Mouse (Mus musculus): Measurements from ENCODE around the gene Gapdh. TPM values are rescaled to one million over a fixed set of nuclear protein-coding genes. Genes with fewer than 3 reads are reported as not detected.

Gene Gapdh
- 3,136 TPM for polyA plus RNA-seq (2015; fragmentation: Illumina TruSeq; extraction: RNeasy Lipid Tissue Mini Kit (QIAGEN cat#74804); ENCODE audit: low read depth, low replicate concordance)

GRCm38 (mm10) chr6:125166051-125166751 is at the start of gene Gapdh:
Gene Gapdh, minus strand, starts transcription at chr6:125166467.

GRCm38 (mm10) chr6:125215148-125215954 is 49.1 kb upstream of the Gapdh start, which contains the start of gene Vamp1:
Gene Vamp1, plus strand, starts transcription at chr6:125215551.

GRCm38 (mm10) chr6:125191332-125192015 is 25.2 kb upstream of the Gapdh start, which contains the start of the genes Ncapd2 and Mrpl51:
Gene Ncapd2, minus strand, starts transcription at chr6:125191701.
Gene Mrpl51, plus strand, starts transcription at chr6:125191801.

GRCm38 (mm10) chr6:125145001-125145400 is 21.3 kb downstream of the Gapdh start, which contains the start of gene Iffo1:
Gene Iffo1, plus strand, starts transcription at chr6:125145241.

GRCm38 (mm10) chr6:125131302-125132156 is 34.7 kb downstream of the Gapdh start, which contains the start of gene Nop2:
Gene Nop2, plus strand, starts transcription at chr6:125131909.

Other genes starting within 250 kb of the Gapdh start
- gene Ptms, start 246.4 kb downstream of the Gapdh start, polyA plus RNA-seq (2015; fragmentation: Illumina TruSeq; extraction: RNeasy Lipid Tissue Mini Kit (QIAGEN cat#74804); ENCODE audit: low read depth, low replicate concordance): 1,005 TPM
- gene Mlf2, start 235.1 kb downstream of the Gapdh start, polyA plus RNA-seq (2015; fragmentation: Illumina TruSeq; extraction: RNeasy Lipid Tissue Mini Kit (QIAGEN cat#74804); ENCODE audit: low read depth, low replicate concordance): 658 TPM
- gene Cops7a, start 200.9 kb downstream of the Gapdh start, polyA plus RNA-seq (2015; fragmentation: Illumina TruSeq; extraction: RNeasy Lipid Tissue Mini Kit (QIAGEN cat#74804); ENCODE audit: low read depth, low replicate concordance): 223 TPM
- gene Pianp, start 169.8 kb downstream of the Gapdh start, polyA plus RNA-seq (2015; fragmentation: Illumina TruSeq; extraction: RNeasy Lipid Tissue Mini Kit (QIAGEN cat#74804); ENCODE audit: low read depth, low replicate concordance): 147 TPM
- gene Zfp384, start 157.3 kb downstream of the Gapdh start, polyA plus RNA-seq (2015; fragmentation: Illumina TruSeq; extraction: RNeasy Lipid Tissue Mini Kit (QIAGEN cat#74804); ENCODE audit: low read depth, low replicate concordance): 32.4 TPM
- gene Ing4, start 126.7 kb downstream of the Gapdh start, polyA plus RNA-seq (2015; fragmentation: Illumina TruSeq; extraction: RNeasy Lipid Tissue Mini Kit (QIAGEN cat#74804); ENCODE audit: low read depth, low replicate concordance): 59.0 TPM
- gene Acrbp, start 116.8 kb downstream of the Gapdh start, polyA plus RNA-seq (2015; fragmentation: Illumina TruSeq; extraction: RNeasy Lipid Tissue Mini Kit (QIAGEN cat#74804); ENCODE audit: low read depth, low replicate concordance): 11.1 TPM
- not detected for gene Lpar5, start 98.5 kb downstream of the Gapdh start, polyA plus RNA-seq (2015; fragmentation: Illumina TruSeq; extraction: RNeasy Lipid Tissue Mini Kit (QIAGEN cat#74804); ENCODE audit: low read depth, low replicate concordance)
- gene Chd4, start 70.5 kb downstream of the Gapdh start, polyA plus RNA-seq (2015; fragmentation: Illumina TruSeq; extraction: RNeasy Lipid Tissue Mini Kit (QIAGEN cat#74804); ENCODE audit: low read depth, low replicate concordance): 73.7 TPM
- gene Nop2, start 34.6 kb downstream of the Gapdh start, polyA plus RNA-seq (2015; fragmentation: Illumina TruSeq; extraction: RNeasy Lipid Tissue Mini Kit (QIAGEN cat#74804); ENCODE audit: low read depth, low replicate concordance): 19.9 TPM
- gene Iffo1, start 21.2 kb downstream of the Gapdh start, polyA plus RNA-seq (2015; fragmentation: Illumina TruSeq; extraction: RNeasy Lipid Tissue Mini Kit (QIAGEN cat#74804); ENCODE audit: low read depth, low replicate concordance): 47.2 TPM
- 21.1 TPM for gene Ncapd2, start 25.2 kb upstream of the Gapdh start, polyA plus RNA-seq (2015; fragmentation: Illumina TruSeq; extraction: RNeasy Lipid Tissue Mini Kit (QIAGEN cat#74804); ENCODE audit: low read depth, low replicate concordance)
- gene Mrpl51, start 25.3 kb upstream of the Gapdh start, polyA plus RNA-seq (2015; fragmentation: Illumina TruSeq; extraction: RNeasy Lipid Tissue Mini Kit (QIAGEN cat#74804); ENCODE audit: low read depth, low replicate concordance): 88.5 TPM
- gene Vamp1, start 49.1 kb upstream of the Gapdh start, polyA plus RNA-seq (2015; fragmentation: Illumina TruSeq; extraction: RNeasy Lipid Tissue Mini Kit (QIAGEN cat#74804); ENCODE audit: low read depth, low replicate concordance): 241 TPM
- 6.2 TPM for gene Tapbpl, start 65.4 kb upstream of the Gapdh start, polyA plus RNA-seq (2015; fragmentation: Illumina TruSeq; extraction: RNeasy Lipid Tissue Mini Kit (QIAGEN cat#74804); ENCODE audit: low read depth, low replicate concordance)
- not detected for gene Cd27, start 70.5 kb upstream of the Gapdh start, polyA plus RNA-seq (2015; fragmentation: Illumina TruSeq; extraction: RNeasy Lipid Tissue Mini Kit (QIAGEN cat#74804); ENCODE audit: low read depth, low replicate concordance)
- not detected for gene Tuba3a, start 119.6 kb upstream of the Gapdh start, polyA plus RNA-seq (2015; fragmentation: Illumina TruSeq; extraction: RNeasy Lipid Tissue Mini Kit (QIAGEN cat#74804); ENCODE audit: low read depth, low replicate concordance)
- gene Ltbr, start 147.4 kb upstream of the Gapdh start, polyA plus RNA-seq (2015; fragmentation: Illumina TruSeq; extraction: RNeasy Lipid Tissue Mini Kit (QIAGEN cat#74804); ENCODE audit: low read depth, low replicate concordance): 11.3 TPM
- gene Scnn1a, start 154.2 kb upstream of the Gapdh start, polyA plus RNA-seq (2015; fragmentation: Illumina TruSeq; extraction: RNeasy Lipid Tissue Mini Kit (QIAGEN cat#74804); ENCODE audit: low read depth, low replicate concordance): 3.2 TPM
- 10.8 TPM for gene Tnfrsf1a, start 182.9 kb upstream of the Gapdh start, polyA plus RNA-seq (2015; fragmentation: Illumina TruSeq; extraction: RNeasy Lipid Tissue Mini Kit (QIAGEN cat#74804); ENCODE audit: low read depth, low replicate concordance)
- not detected for gene Plekhg6, start 214.3 kb upstream of the Gapdh start, polyA plus RNA-seq (2015; fragmentation: Illumina TruSeq; extraction: RNeasy Lipid Tissue Mini Kit (QIAGEN cat#74804); ENCODE audit: low read depth, low replicate concordance)